Mouse (Mus musculus) ES-E14 (cell line): Measurements from ENCODE around the gene Npm3.

ENCODE experiments used
- MAFK ChIP-seq: IDR thresholded peaks from 2 replicates; pipeline ENCODE4 v1.6.1; 2014; ENCODE audit warnings: mild to moderate bottlenecking, low read depth, low read length, inconsistent platforms; ENCODE audit not compliant: insufficient read depth
- ZNF384 ChIP-seq: IDR thresholded peaks from 2 replicates; pipeline ENCODE4 v1.6.1; 2012; ENCODE audit warnings: low read depth, low read length, inconsistent platforms

DNA sequence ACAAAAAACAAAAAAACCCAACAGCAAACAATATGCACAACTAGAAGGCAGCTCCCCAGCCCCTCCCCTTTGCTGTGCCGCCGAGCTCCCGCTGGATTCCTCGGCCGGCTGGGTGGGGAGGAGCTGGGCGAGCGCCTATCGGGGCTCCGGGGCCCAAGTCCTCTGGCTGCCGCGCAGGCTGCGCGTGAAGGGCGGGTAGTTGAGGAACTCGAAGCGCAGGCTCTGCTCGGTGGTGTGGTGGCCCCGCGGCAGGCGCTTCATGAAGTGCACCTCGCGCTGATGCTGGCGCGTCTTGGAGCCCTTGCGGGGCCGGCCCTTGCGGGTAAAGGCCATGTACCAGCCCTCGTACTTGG is 12.6 kb downstream of the Npm3 start:
- no peak for TF ChIP-seq MAFK
- TF ChIP-seq ZNF384: no peak
